Mouse (Mus musculus): ENCODE data around the gene Rrp36.

Gene Rrp36

GRCm38 (mm10) chr17:46673850-46674529, at the start of gene Rrp36:
Gene Rrp36 (minus strand): TSS chr17:46674352.
- ATAC-seq (ENCODE audit: insufficient number of reproducible peaks, low FRiP score, low TSS enrichment) = peak; percentile 87

- no peak for ATAC-seq (ENCODE audit: insufficient number of reproducible peaks, low FRiP score, low TSS enrichment)
Observed at GRCm38 (mm10) chr17:46721077-46721476, 46.9 kb upstream of the Rrp36 start.

GRCm38 (mm10) chr17:46714756-46715481, 40.8 kb upstream of the Rrp36 start:
- ATAC-seq (ENCODE audit: insufficient number of reproducible peaks, low FRiP score, low TSS enrichment) = no peak

GRCm38 (mm10) chr17:46713849-46714248, 39.7 kb upstream of the Rrp36 start:
- ATAC-seq (ENCODE audit: insufficient number of reproducible peaks, low FRiP score, low TSS enrichment) = no peak

GRCm38 (mm10) chr17:46712442-46712841, 38.3 kb upstream of the Rrp36 start:
- ATAC-seq (ENCODE audit: insufficient number of reproducible peaks, low FRiP score, low TSS enrichment) = no peak

- no peak; the same call in 1 of the 2 replicates for ATAC-seq (ENCODE audit: insufficient number of reproducible peaks, low FRiP score, low TSS enrichment)
Observed at GRCm38 (mm10) chr17:46711612-46712271, 37.6 kb upstream of the Rrp36 start.

- ATAC-seq (ENCODE audit: insufficient number of reproducible peaks, low FRiP score, low TSS enrichment) = peak; percentile 83
Observed at GRCm38 (mm10) chr17:46710959-46711597, 36.9 kb upstream of the Rrp36 start, which contains the start of gene Pex6. Gene Pex6 (plus strand): TSS chr17:46711463.

GRCm38 (mm10) chr17:46706375-46707089, 32.4 kb upstream of the Rrp36 start:
- ATAC-seq (ENCODE audit: insufficient number of reproducible peaks, low FRiP score, low TSS enrichment) = no peak

GRCm38 (mm10) chr17:46704887-46705835, 31.0 kb upstream of the Rrp36 start, which contains the start of gene Ppp2r5d:
Gene Ppp2r5d (minus strand): TSS chr17:46705111.
- peak; percentile 95 for ATAC-seq (ENCODE audit: insufficient number of reproducible peaks, low FRiP score, low TSS enrichment)

- ATAC-seq (ENCODE audit: insufficient number of reproducible peaks, low FRiP score, low TSS enrichment) = peak; percentile 31
Observed at GRCm38 (mm10) chr17:46703971-46704886, 30.1 kb upstream of the Rrp36 start.

- ATAC-seq (ENCODE audit: insufficient number of reproducible peaks, low FRiP score, low TSS enrichment) = no peak
Observed at GRCm38 (mm10) chr17:46702506-46702905, 28.4 kb upstream of the Rrp36 start.

GRCm38 (mm10) chr17:46702100-46702499, 27.9 kb upstream of the Rrp36 start:
- ATAC-seq (ENCODE audit: insufficient number of reproducible peaks, low FRiP score, low TSS enrichment) = no peak

- ATAC-seq (ENCODE audit: insufficient number of reproducible peaks, low FRiP score, low TSS enrichment) = no peak
Observed at GRCm38 (mm10) chr17:46701489-46701888, 27.3 kb upstream of the Rrp36 start.

GRCm38 (mm10) chr17:46699912-46700311, 25.8 kb upstream of the Rrp36 start:
- ATAC-seq (ENCODE audit: insufficient number of reproducible peaks, low FRiP score, low TSS enrichment) = no peak

GRCm38 (mm10) chr17:46699245-46699644, 25.1 kb upstream of the Rrp36 start:
- no peak for ATAC-seq (ENCODE audit: insufficient number of reproducible peaks, low FRiP score, low TSS enrichment)

- ATAC-seq (ENCODE audit: insufficient number of reproducible peaks, low FRiP score, low TSS enrichment) = no peak
Observed at GRCm38 (mm10) chr17:46698515-46698914, 24.4 kb upstream of the Rrp36 start.

- ATAC-seq (ENCODE audit: insufficient number of reproducible peaks, low FRiP score, low TSS enrichment) = no peak
Observed at GRCm38 (mm10) chr17:46694517-46695063, 20.4 kb upstream of the Rrp36 start.

GRCm38 (mm10) chr17:46691390-46691789, 17.2 kb upstream of the Rrp36 start:
- ATAC-seq (ENCODE audit: insufficient number of reproducible peaks, low FRiP score, low TSS enrichment) = no peak

Data from cerebellum, adult (tissue).